Mouse (Mus musculus) lung, embryonic 14.5 days (tissue): Measurements from ENCODE around the gene Hnrnpdl. TPM values are rescaled to one million over a fixed set of nuclear protein-coding genes. Genes with fewer than 3 reads are reported as not detected.

Source experiments
- ATAC-seq: fragments of 200-750 bp; cut with Nextera tagmentation; 2 replicates; pipeline ENCODE4 v1.8.0; 2017; ENCODE audit warnings: mild to moderate bottlenecking, moderate TSS enrichment, moderate library complexity; ENCODE audit not compliant: insufficient read depth
- DNase-seq: peaks from one replicate; pipeline ENCODE4 v3.0.0-alpha.2; 2015
- H3K27ac ChIP-seq: fragments of 300-500 bp; sonication (generic); 2 replicates; pipeline ENCODE4 v1.5.1; 2014; ENCODE audit warnings: low read depth, mild to moderate bottlenecking, moderate library complexity
- H3K27me3 ChIP-seq: fragments of 300-500 bp; sonication (generic); 2 replicates; pipeline ENCODE4 v1.6.1; 2014; ENCODE audit warnings: low read length, control low read depth; ENCODE audit not compliant: insufficient read depth
- H3K36me3 ChIP-seq: fragments of 300-500 bp; sonication (generic); 2 replicates; pipeline ENCODE4 v1.6.1; 2014; ENCODE audit warnings: control low read depth; ENCODE audit not compliant: insufficient read depth
- H3K4me1 ChIP-seq: fragments of 300-500 bp; sonication (generic); 2 replicates; pipeline ENCODE4 v1.6.1; 2014; ENCODE audit warnings: antibody characterized with exemption, control low read depth; ENCODE audit not compliant: insufficient read depth
- H3K4me2 ChIP-seq: fragments of 300-500 bp; sonication (generic); 2 replicates; pipeline ENCODE4 v1.6.1; 2014; ENCODE audit warnings: mild to moderate bottlenecking
- H3K4me3 ChIP-seq: fragments of 300-500 bp; sonication (generic); 2 replicates; pipeline ENCODE4 v1.5.1; 2014; ENCODE audit warnings: low read depth, low read length
- H3K9ac ChIP-seq: fragments of 300-500 bp; sonication (generic); 2 replicates; pipeline ENCODE4 v1.6.1; 2014
- H3K9me3 ChIP-seq: fragments of 300-500 bp; sonication (generic); 2 replicates; pipeline ENCODE4 v1.6.1; 2016; ENCODE audit warnings: low read depth, low read length, control low read depth
- CTCF ChIP-seq: IDR thresholded peaks from 2 replicates; pipeline ENCODE4 v1.5.1; 2016; ENCODE audit warnings: antibody characterized with exemption, low read depth
- WGBS: fragments of 180-500 bp; shearing (Covaris S2); extraction: QIAGEN DNeasy Blood & Tissue Kit; methylation state at CpG from one replicate; pipeline ENCODE4 v1.1.7; 2014; 5-methylcytosine and 5-hydroxymethylcytosine counted together
- polyA plus RNA-seq: library from polyadenylated mRNA; unstranded; fragments of >200 nt; fragmentation: Nextera tagmentation; extraction: Ambion mirVana; gene quantifications from 2 replicates; pipeline ENCODE4 v1.2.1, GENCODE M21; 2014

Gene Hnrnpdl
- polyA plus RNA-seq, 1 experiment from 2014 or later: 204 TPM

GRCm38 (mm10) chr5:100057461-100058209 lies 18.2 kb upstream of the Hnrnpdl start:
- ATAC-seq (no peak), DNase-seq (no peak)
- Histone ChIP-seq H3K4me3 (no peak overlapping the region), H3K4me1 (no peaks in the 10 kb centered on the region), H3K9me3 (no peaks in the 10 kb centered on the region), H3K27ac (no peak overlapping the region), H3K36me3 (peaks cover 35% of the 10 kb centered on the region), H3K9ac (no peak overlapping the region), H3K4me2 (no peak overlapping the region), H3K27me3 (no peaks in the 10 kb centered on the region)
- 73% methylated on average over 14 of the region's 15 CpGs for WGBS
- no peak for TF ChIP-seq CTCF

GRCm38 (mm10) chr5:100055866-100056369 lies 16.5 kb upstream of the Hnrnpdl start:
- no peak overlapping the region for H3K4me3 ChIP-seq
- DNase-seq (no peak), ATAC-seq (no peak)
- WGBS: 65% methylated on average over 5 of the region's 5 CpGs
- no peak overlapping the region for H3K27ac ChIP-seq
- no peaks in the 10 kb centered on the region for H3K9me3 ChIP-seq
- H3K27me3 ChIP-seq: no peaks in the 10 kb centered on the region
- peaks cover 23% of the 10 kb centered on the region for H3K36me3 ChIP-seq
- TF ChIP-seq CTCF: no peak
- H3K4me2 ChIP-seq: no peak overlapping the region
- H3K9ac ChIP-seq: no peak overlapping the region
- no peaks in the 10 kb centered on the region for H3K4me1 ChIP-seq

GRCm38 (mm10) chr5:100054807-100055547 lies 15.5 kb upstream of the Hnrnpdl start:
- no peak overlapping the region for H3K9ac ChIP-seq
- peaks cover 15% of the 10 kb centered on the region for H3K36me3 ChIP-seq
- no peaks in the 10 kb centered on the region for H3K4me1 ChIP-seq
- DNase-seq (no peak), ATAC-seq (no peak)
- no peaks in the 10 kb centered on the region for H3K9me3 ChIP-seq
- no peak overlapping the region for H3K4me2 ChIP-seq
- H3K27me3 ChIP-seq: no peaks in the 10 kb centered on the region
- no peak for TF ChIP-seq CTCF
- H3K4me3 ChIP-seq: no peak overlapping the region
- WGBS: 77% methylated on average over 11 of the region's 11 CpGs
- H3K27ac ChIP-seq: no peak overlapping the region

- no peak overlapping the region for H3K4me2 ChIP-seq
- TF ChIP-seq CTCF: no peak
- DNase-seq (no peak), ATAC-seq (no peak)
- 0 out of 2 replicates have a peak, but pooled peaks cover 5% of the 10 kb centered on the region for H3K4me1 ChIP-seq
- H3K36me3 ChIP-seq: peaks cover 4% of the 10 kb centered on the region; the same call in 1 of the 2 replicates
- H3K27me3 ChIP-seq: no peaks in the 10 kb centered on the region
- H3K9ac ChIP-seq: no peak overlapping the region
- no peak overlapping the region for H3K4me3 ChIP-seq
- H3K27ac ChIP-seq: no peak overlapping the region
- no peaks in the 10 kb centered on the region for H3K9me3 ChIP-seq
- 94% methylated on average over 7 of the region's 7 CpGs for WGBS
These were observed 13.3 kb upstream of the Hnrnpdl start for GRCm38 (mm10) chr5:100052728-100053127.

- Histone ChIP-seq H3K9me3 (no peaks in the 10 kb centered on the region), H3K4me2 (no peak overlapping the region), H3K27ac (no peak overlapping the region), H3K36me3 (peaks cover 4% of the 10 kb centered on the region; the same call in 1 of the 2 replicates), H3K27me3 (no peaks in the 10 kb centered on the region), H3K9ac (no peak overlapping the region), H3K4me3 (no peak overlapping the region), H3K4me1 (0 out of 2 replicates have a peak, but pooled peaks cover 5% of the 10 kb centered on the region)
- DNase-seq: no peak
- no peak for ATAC-seq
- TF ChIP-seq CTCF: no peak
- 90% methylated on average over 3 of the region's 3 CpGs for WGBS
These were observed 10.4 kb upstream of the Hnrnpdl start for GRCm38 (mm10) chr5:100049904-100050303.

- 0 out of 2 replicates have a peak, but pooled peaks cover 5% of the 10 kb centered on the region for H3K4me1 ChIP-seq
- 46% methylated on average over 7 of the region's 7 CpGs for WGBS
- ATAC-seq (no peak), DNase-seq (peak; percentile 57)
- H3K27ac ChIP-seq: peak overlapping the region; percentile 54; the same call in 1 of the 2 replicates
- TF ChIP-seq CTCF: no peak
- H3K27me3 ChIP-seq: no peaks in the 10 kb centered on the region
- H3K4me3 ChIP-seq: no peak overlapping the region
- H3K9me3 ChIP-seq: no peaks in the 10 kb centered on the region
- no peak overlapping the region for H3K9ac ChIP-seq
- peaks cover 4% of the 10 kb centered on the region; the same call in 1 of the 2 replicates for H3K36me3 ChIP-seq
- H3K4me2 ChIP-seq: no peak overlapping the region
These were observed 8.4 kb upstream of the Hnrnpdl start for GRCm38 (mm10) chr5:100047871-100048270.
